Mouse (Mus musculus): ENCODE data around the gene Ccndbp1. TPM values are rescaled to one million over a fixed set of nuclear protein-coding genes. Genes with fewer than 3 reads are reported as not detected.

Ccndbp1 gene
- polyA plus RNA-seq, 1 experiment from 2014 or later = 55.3 TPM

DNA sequence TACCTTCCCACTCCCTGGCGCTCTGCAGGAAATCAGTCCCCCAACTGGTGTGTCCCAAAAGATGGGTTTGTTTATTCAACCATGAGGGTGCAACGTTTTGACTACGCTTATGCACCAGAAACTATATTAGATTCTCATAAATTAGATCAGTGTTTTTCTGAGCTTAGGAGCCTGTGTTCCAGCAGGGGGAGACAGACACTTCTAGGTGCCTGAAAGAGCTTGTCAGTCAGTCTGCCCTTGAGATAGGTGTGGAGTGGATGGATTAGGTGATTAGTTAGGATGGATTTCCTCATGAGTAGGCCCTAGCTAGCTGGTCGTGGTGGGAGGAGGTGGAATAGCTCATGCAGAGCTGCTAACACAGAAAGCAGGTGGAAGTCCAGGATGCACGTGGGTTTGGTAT lies 32.9 kb downstream of the Ccndbp1 start:
- no peaks in the 10 kb centered on the region for H3K36me3 ChIP-seq (ENCODE audit: control insufficient read depth, insufficient read depth)
- no peaks in the 10 kb centered on the region for H3K27me3 ChIP-seq (ENCODE audit: control insufficient read depth, insufficient read depth, low read depth, low read length)
- no peaks in the 10 kb centered on the region; the same call in 1 of the 2 replicates for H3K9me3 ChIP-seq (replicated peaks; ENCODE audit: control insufficient read depth, low read length)
- no peak overlapping the region for H3K4me2 ChIP-seq (ENCODE audit: low read depth, low read length)
- H3K4me1 ChIP-seq (ENCODE audit: control insufficient read depth, low read depth, low read length) = peaks cover 14% of the 10 kb centered on the region
- no peak overlapping the region for H3K27ac ChIP-seq (ENCODE audit: low read length)
- no peak overlapping the region for H3K9ac ChIP-seq (ENCODE audit: low read depth, low read length)
- ATAC-seq (ENCODE audit: low read depth) = no peak
- no peak overlapping the region for H3K4me3 ChIP-seq (ENCODE audit: low read depth, low read length)
- WGBS (ENCODE audit: insufficient replicate concordance) = 37% methylated on average over 5 of the region's 5 CpGs

- 69% methylated on average over 4 of the region's 4 CpGs for WGBS (ENCODE audit: insufficient replicate concordance)
- no peak overlapping the region for H3K4me3 ChIP-seq (ENCODE audit: low read depth, low read length)
- no peak for ATAC-seq (ENCODE audit: low read depth)
- H3K27ac ChIP-seq (ENCODE audit: low read length) = no peak overlapping the region
- no peak overlapping the region for H3K4me2 ChIP-seq (ENCODE audit: low read depth, low read length)
- peaks cover 2% of the 10 kb centered on the region for H3K4me1 ChIP-seq (ENCODE audit: control insufficient read depth, low read depth, low read length)
- H3K9ac ChIP-seq (ENCODE audit: low read depth, low read length) = no peak overlapping the region
- no peaks in the 10 kb centered on the region for H3K9me3 ChIP-seq (replicated peaks; ENCODE audit: control insufficient read depth, low read length)
- no peaks in the 10 kb centered on the region for H3K36me3 ChIP-seq (ENCODE audit: control insufficient read depth, insufficient read depth)
- H3K27me3 ChIP-seq (ENCODE audit: control insufficient read depth, insufficient read depth, low read depth, low read length) = no peaks in the 10 kb centered on the region
These were observed 37.5 kb downstream of the Ccndbp1 start for GRCm38 (mm10) chr2:121045653-121046052.

DNA sequence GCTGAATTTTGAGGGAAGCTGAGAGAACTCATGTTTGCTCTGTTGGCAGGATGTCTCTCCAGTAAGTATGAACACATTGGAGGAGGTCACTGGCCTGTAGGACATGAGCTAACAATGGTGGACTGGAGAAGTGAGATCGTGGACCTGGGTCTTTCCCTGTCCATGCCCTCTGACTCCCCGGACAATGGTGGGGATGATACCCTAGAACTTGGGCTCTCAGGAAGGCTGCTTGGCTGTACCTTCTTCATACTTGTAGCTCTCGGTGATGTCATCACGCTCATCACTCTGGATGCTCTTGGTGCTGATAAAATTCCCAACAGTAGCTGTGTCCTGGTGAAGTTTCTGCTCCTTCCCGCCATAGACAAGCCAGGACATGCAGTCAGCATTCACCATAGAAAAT lies 44.0 kb downstream of the Ccndbp1 start:
- peaks cover 21% of the 10 kb centered on the region for H3K4me1 ChIP-seq (ENCODE audit: control insufficient read depth, low read depth, low read length)
- no peaks in the 10 kb centered on the region; the same call in 1 of the 2 replicates for H3K27me3 ChIP-seq (ENCODE audit: control insufficient read depth, insufficient read depth, low read depth, low read length)
- no peak overlapping the region for H3K4me3 ChIP-seq (ENCODE audit: low read depth, low read length)
- no peak overlapping the region for H3K27ac ChIP-seq (ENCODE audit: low read length)
- no peak overlapping the region for H3K9ac ChIP-seq (ENCODE audit: low read depth, low read length)
- H3K9me3 ChIP-seq (replicated peaks; ENCODE audit: control insufficient read depth, low read length) = no peaks in the 10 kb centered on the region
- ATAC-seq (ENCODE audit: low read depth) = no peak
- WGBS (ENCODE audit: insufficient replicate concordance) = 66% methylated on average over 5 of the region's 5 CpGs
- no peaks in the 10 kb centered on the region for H3K36me3 ChIP-seq (ENCODE audit: control insufficient read depth, insufficient read depth)
- H3K4me2 ChIP-seq (ENCODE audit: low read depth, low read length) = no peak overlapping the region

- H3K9me3 ChIP-seq (replicated peaks; ENCODE audit: control insufficient read depth, low read length) = no peaks in the 10 kb centered on the region
- no peak overlapping the region for H3K27ac ChIP-seq (ENCODE audit: low read length)
- no peak overlapping the region for H3K4me2 ChIP-seq (ENCODE audit: low read depth, low read length)
- peak; percentile 63 for ATAC-seq (ENCODE audit: low read depth)
- no peak overlapping the region for H3K9ac ChIP-seq (ENCODE audit: low read depth, low read length)
- no peak overlapping the region for H3K4me3 ChIP-seq (ENCODE audit: low read depth, low read length)
- WGBS (ENCODE audit: insufficient replicate concordance) = 28% methylated on average over 2 of the region's 2 CpGs
- peaks cover 21% of the 10 kb centered on the region for H3K4me1 ChIP-seq (ENCODE audit: control insufficient read depth, low read depth, low read length)
- no peaks in the 10 kb centered on the region; the same call in 1 of the 2 replicates for H3K27me3 ChIP-seq (ENCODE audit: control insufficient read depth, insufficient read depth, low read depth, low read length)
- H3K36me3 ChIP-seq (ENCODE audit: control insufficient read depth, insufficient read depth) = no peaks in the 10 kb centered on the region
These were observed 45.9 kb downstream of the Ccndbp1 start for GRCm38 (mm10) chr2:121054060-121054459.

DNA sequence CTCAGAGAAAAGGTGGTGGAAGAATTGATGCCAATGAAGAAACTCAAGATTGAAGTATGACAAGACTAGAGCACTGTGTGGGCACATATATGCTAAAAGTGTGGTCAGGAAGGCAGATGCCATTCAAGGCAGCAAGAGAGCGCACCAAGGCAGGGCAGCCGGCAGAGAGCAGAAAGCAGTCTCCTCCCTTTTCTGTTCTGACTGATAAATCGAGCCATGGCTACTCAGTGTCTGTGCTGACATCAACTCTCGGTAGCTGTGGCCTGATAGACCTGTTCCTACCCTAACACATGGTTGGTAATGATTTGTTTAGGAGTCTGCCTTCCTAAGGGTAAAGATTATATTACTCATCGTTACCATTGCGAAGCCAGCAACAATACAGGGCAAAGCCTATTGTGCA lies 47.7 kb downstream of the Ccndbp1 start:
- peak overlapping the region; percentile 28 for H3K4me2 ChIP-seq (ENCODE audit: low read depth, low read length)
- H3K4me1 ChIP-seq (ENCODE audit: control insufficient read depth, low read depth, low read length) = peaks cover 21% of the 10 kb centered on the region
- H3K4me3 ChIP-seq (ENCODE audit: low read depth, low read length) = no peak overlapping the region
- ATAC-seq (ENCODE audit: low read depth) = peak; percentile 94
- peak overlapping the region; percentile 11; the same call in 1 of the 2 replicates for H3K27ac ChIP-seq (ENCODE audit: low read length)
- no peaks in the 10 kb centered on the region for H3K9me3 ChIP-seq (replicated peaks; ENCODE audit: control insufficient read depth, low read length)
- 0 out of 2 replicates have a peak overlapping the region, but pooled peaks have one; percentile 13 for H3K9ac ChIP-seq (ENCODE audit: low read depth, low read length)
- H3K27me3 ChIP-seq (ENCODE audit: control insufficient read depth, insufficient read depth, low read depth, low read length) = no peaks in the 10 kb centered on the region; the same call in 1 of the 2 replicates
- H3K36me3 ChIP-seq (ENCODE audit: control insufficient read depth, insufficient read depth) = no peaks in the 10 kb centered on the region
- WGBS (ENCODE audit: insufficient replicate concordance) = 27% methylated on average over 6 of the region's 6 CpGs

GRCm38 (mm10) chr2:121057997-121058396 lies 49.8 kb downstream of the Ccndbp1 start:
- no peaks in the 10 kb centered on the region; the same call in 1 of the 2 replicates for H3K27me3 ChIP-seq (ENCODE audit: control insufficient read depth, insufficient read depth, low read depth, low read length)
- H3K27ac ChIP-seq (ENCODE audit: low read length) = no peak overlapping the region
- no peak for ATAC-seq (ENCODE audit: low read depth)
- no peaks in the 10 kb centered on the region for H3K36me3 ChIP-seq (ENCODE audit: control insufficient read depth, insufficient read depth)
- no peak overlapping the region for H3K4me2 ChIP-seq (ENCODE audit: low read depth, low read length)
- WGBS (ENCODE audit: insufficient replicate concordance) = 47% methylated on average over 6 of the region's 6 CpGs
- H3K4me1 ChIP-seq (ENCODE audit: control insufficient read depth, low read depth, low read length) = peaks cover 21% of the 10 kb centered on the region
- no peak overlapping the region for H3K4me3 ChIP-seq (ENCODE audit: low read depth, low read length)
- H3K9ac ChIP-seq (ENCODE audit: low read depth, low read length) = no peak overlapping the region
- no peaks in the 10 kb centered on the region for H3K9me3 ChIP-seq (replicated peaks; ENCODE audit: control insufficient read depth, low read length)

GRCm38 (mm10) chr2:121061315-121061714 lies 53.1 kb downstream of the Ccndbp1 start:
- no peak overlapping the region for H3K9ac ChIP-seq (ENCODE audit: low read depth, low read length)
- no peaks in the 10 kb centered on the region for H3K9me3 ChIP-seq (replicated peaks; ENCODE audit: control insufficient read depth, low read length)
- H3K4me2 ChIP-seq (ENCODE audit: low read depth, low read length) = no peak overlapping the region
- H3K27me3 ChIP-seq (ENCODE audit: control insufficient read depth, insufficient read depth, low read depth, low read length) = no peaks in the 10 kb centered on the region
- ATAC-seq (ENCODE audit: low read depth) = no peak
- H3K4me1 ChIP-seq (ENCODE audit: control insufficient read depth, low read depth, low read length) = peaks cover 2% of the 10 kb centered on the region
- H3K36me3 ChIP-seq (ENCODE audit: control insufficient read depth, insufficient read depth) = no peaks in the 10 kb centered on the region
- no peak overlapping the region for H3K4me3 ChIP-seq (ENCODE audit: low read depth, low read length)
- H3K27ac ChIP-seq (ENCODE audit: low read length) = no peak overlapping the region
- WGBS (ENCODE audit: insufficient replicate concordance) = 49% methylated on average over 2 of the region's 2 CpGs

Small RNA genes within 50 kb of the gene (microRNA-seq; reads per million reads assigned to microRNA genes)
- not detected for gene Gm44325

Other genes starting within 250 kb of the Ccndbp1 start
- gene Cdan1, start 158.3 kb upstream of the Ccndbp1 start, polyA plus RNA-seq (2015; fragmentation: Nextera tagmentation; extraction: Ambion mirVana) = 2.5 and 3.4 TPM in 2 replicates
- gene Ttbk2, start 157.8 kb upstream of the Ccndbp1 start, polyA plus RNA-seq (2015; fragmentation: Nextera tagmentation; extraction: Ambion mirVana) = 0.40 and 0.41 TPM in 2 replicates
- 10.8 and 11.1 TPM in 2 replicates for gene Ubr1, start 37.7 kb upstream of the Ccndbp1 start, polyA plus RNA-seq (2015; fragmentation: Nextera tagmentation; extraction: Ambion mirVana)
- 2.2 and 2.4 TPM in 2 replicates for gene Tmem62, start 31.4 kb upstream of the Ccndbp1 start, polyA plus RNA-seq (2015; fragmentation: Nextera tagmentation; extraction: Ambion mirVana)
- gene Epb42, start 28.7 kb downstream of the Ccndbp1 start, polyA plus RNA-seq (2015; fragmentation: Nextera tagmentation; extraction: Ambion mirVana) = 149 and 173 TPM in 2 replicates
- not detected in 2 replicates for gene Tgm5, start 77.4 kb downstream of the Ccndbp1 start, polyA plus RNA-seq (2015; fragmentation: Nextera tagmentation; extraction: Ambion mirVana)
- not detected in 2 replicates for gene Tgm7, start 101.4 kb downstream of the Ccndbp1 start, polyA plus RNA-seq (2015; fragmentation: Nextera tagmentation; extraction: Ambion mirVana)
- gene Adal, start 132.0 kb downstream of the Ccndbp1 start, polyA plus RNA-seq (2015; fragmentation: Nextera tagmentation; extraction: Ambion mirVana) = 9.5 and 10.2 TPM in 2 replicates
- 9.4 and 10.5 TPM in 2 replicates for gene Lcmt2, start 132.2 kb downstream of the Ccndbp1 start, polyA plus RNA-seq (2015; fragmentation: Nextera tagmentation; extraction: Ambion mirVana)
- 19.0 and 20.5 TPM in 2 replicates for gene Tubgcp4, start 162.3 kb downstream of the Ccndbp1 start, polyA plus RNA-seq (2015; fragmentation: Nextera tagmentation; extraction: Ambion mirVana)
- gene Zscan29, start 162.7 kb downstream of the Ccndbp1 start, polyA plus RNA-seq (2015; fragmentation: Nextera tagmentation; extraction: Ambion mirVana) = 3.9 and 4.4 TPM in 2 replicates

Data from liver, embryonic 16.5 days (tissue).